Mouse (Mus musculus) erythroid progenitor cell, adult 5-6 weeks (primary cell): ENCODE results near the gene Tspan31. TPM values are rescaled to one million over a fixed set of nuclear protein-coding genes. Genes with fewer than 3 reads are reported as not detected.
A peak's percentile ranks its signal among the peaks of the same experiment; 100 is the strongest.
"Not testable (repeated sequence)": the region's sequence is repeated elsewhere in the genome, so short reads cannot be mapped to it uniquely, and the experiment has no call there.

Experiments
- ATAC-seq: replicated peaks from 2 replicates; pipeline ENCODE4 v1.8.0; 2016; ENCODE audit warnings: moderate number of reproducible peaks, mild to moderate bottlenecking, moderate TSS enrichment, inconsistent platforms; ENCODE audit not compliant: poor library complexity, low FRiP score, severe bottlenecking
- total RNA-seq, 2 experiments: library from RNA; stranded (forward) in 1 of 2; stranded (reverse) in 1 of 2; fragments of 150-400 nt in 1 of 2; fragments of 186-747, 209-891 nt in 1 of 2; gene quantifications; 2 replicates each; pipeline versions ENCODE4 v1.2.3 to v1.2.4; 2015 to 2017; ENCODE audit warnings: low replicate concordance in 2 of 2

Gene Tspan31
- total RNA-seq, 2 experiments from 2014 or later = 6.6 to 18.0 TPM

DNA sequence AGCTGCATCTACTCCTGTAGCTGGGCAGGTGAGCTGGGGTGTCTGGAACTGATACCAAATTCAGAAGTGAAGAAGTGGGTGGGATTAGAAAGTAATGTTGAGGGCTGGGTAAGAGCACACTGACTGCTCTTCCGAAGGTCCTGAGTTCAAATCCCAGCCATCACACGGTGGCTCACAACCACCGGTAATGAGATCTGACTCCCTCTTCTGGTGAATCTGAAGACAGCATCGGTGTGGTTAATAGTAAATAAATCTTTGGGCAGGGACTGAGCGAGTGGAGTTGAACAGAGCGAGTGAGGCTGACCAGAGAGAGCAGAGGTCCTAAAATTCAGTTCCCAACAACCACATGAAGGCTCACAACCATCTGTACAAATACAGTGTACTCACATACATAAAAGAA, 15.6 kb upstream of the Tspan31 start:
- no peak for ATAC-seq

DNA sequence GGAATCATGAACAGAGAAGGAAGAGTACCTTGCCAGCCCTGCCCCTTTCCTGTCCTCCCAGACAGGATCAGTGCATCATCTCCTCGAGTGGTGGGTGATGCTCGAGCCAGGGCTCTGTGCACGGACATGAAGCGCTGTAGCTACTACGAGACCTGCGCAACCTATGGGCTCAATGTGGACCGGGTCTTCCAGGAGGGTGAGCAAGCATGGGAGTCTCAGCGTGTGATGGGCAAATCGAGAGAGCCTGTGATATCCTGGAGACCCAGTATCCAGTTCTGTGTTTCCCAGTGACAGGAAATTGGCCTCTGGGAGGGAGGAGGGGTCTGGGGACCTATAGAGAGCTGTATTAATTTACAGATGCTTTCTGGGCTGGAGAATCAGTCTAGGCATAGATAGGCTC, 15.0 kb upstream of the Tspan31 start:
- no peak for ATAC-seq

DNA sequence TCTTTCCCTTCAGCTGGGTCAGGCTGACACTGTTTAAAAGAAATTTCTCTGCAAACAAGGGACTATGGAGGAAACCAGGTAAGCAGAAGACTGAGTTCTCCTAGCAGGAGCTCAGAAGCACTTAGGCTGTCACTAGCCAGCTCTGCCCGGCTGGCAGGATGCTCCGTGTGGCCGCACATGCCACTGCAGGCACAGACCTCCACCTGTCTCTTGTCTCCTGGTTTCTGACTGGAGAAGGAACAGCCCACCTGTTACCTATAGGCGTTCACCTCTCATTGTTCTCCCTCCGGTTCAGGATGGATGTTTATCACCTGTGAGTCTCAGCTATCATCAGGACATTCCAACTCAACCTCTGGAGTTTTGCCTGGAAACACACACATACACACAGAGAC, 13.8 kb upstream of the Tspan31 start:
- no peak for ATAC-seq

DNA sequence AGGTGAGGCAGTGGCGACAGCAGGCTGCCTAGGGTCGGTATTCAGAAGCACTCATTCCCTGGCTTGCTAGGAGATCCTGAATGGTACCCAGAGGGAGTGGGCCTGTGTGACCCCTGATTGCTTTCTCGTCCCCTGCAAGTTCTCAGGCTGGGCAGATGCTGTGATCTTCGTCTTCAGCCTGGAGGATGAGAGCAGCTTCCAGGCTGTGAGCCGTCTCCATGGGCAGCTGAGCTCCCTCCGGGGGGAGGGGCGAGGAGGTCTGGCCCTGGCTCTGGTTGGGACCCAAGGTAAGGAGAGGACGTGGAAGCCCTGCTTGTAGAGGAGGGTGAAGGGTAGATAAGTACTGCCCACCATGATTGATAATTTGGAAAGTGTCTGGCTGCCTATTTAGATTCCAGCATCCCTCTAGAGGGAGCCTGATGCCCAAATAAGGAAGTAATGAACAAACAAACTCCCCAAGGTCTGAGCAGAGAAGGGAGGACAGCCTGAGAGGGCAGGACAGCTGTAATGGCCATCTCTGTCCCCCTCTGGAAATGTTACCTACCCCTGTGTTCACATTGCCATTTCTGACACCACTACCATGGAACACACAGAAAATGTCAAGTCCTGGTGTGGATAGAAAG, 13.3 kb upstream of the Tspan31 start:
- no peak for ATAC-seq

DNA sequence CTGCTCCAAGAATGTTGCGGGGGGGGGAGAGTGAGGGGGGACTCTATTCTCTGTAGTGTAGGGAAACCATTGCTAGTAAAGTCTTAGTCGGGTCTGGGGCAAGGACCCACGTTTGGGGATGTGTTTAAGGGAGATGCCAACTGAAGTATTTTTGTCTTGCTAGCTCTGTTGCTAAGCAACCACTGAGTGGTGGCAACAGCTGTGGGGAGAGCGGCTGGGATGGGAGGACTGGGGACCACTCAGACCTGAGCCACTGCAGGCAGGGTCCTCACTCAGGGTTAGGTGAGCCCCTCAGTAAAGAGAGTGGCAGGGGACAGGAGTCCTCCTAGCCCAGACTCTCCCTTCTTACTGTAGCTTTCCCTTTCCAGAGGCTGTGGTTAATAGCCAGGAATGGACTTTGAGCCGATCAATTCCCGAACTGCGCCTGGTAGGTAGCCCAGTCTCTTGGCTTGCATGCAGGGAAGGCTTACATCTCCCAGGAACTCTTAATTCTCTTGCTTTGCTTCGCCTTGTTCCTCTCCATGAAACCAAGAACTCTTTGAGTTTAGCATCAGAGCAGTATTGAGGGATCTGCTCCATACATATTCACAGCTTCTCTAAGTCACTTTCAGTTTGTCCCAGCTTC, 12.0 kb upstream of the Tspan31 start:
- no peak for ATAC-seq

DNA sequence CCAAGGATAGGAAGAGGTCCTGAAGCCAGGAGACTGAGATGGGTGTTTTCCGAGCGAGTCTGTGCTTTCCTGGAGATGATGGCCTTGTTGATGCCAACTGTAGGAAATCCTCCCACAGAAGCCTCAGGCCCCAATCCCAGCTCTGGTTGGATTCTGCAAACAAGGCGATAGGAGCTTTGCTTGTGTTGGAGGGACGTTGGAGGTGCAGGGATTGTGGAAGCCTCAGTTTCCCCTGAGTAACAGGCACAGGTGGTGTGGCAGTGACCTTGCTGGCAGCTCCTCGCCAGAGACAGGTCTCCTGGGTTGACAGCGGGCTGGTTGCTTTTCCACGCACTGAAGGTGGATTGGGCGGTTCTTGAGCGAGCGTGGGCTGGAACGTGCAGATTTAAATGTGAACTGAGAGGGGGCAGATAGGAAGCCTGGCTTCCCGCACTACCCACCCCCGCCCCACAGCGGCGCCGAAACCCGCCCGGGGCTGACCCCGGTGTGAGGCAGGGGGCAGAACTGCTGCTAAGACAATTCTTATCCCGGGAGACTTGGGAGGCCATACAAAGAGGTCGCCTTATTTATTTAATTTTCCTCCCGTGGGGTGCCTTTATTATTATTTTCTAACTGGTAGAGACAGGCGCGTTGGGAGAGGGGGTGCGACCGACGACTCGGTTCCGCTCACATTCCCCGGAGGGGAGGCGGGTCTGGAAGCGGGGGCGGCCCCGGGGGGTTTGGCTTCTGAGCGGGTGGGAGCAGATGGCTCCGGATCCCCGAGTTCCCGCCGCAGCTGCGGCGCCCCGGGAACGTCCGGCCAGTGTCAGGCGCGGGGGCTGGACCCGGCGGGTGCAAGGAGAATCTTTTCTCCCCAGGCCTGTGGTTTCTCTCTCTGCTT, 11.1 kb upstream of the Tspan31 start:
- ATAC-seq = no peak

DNA sequence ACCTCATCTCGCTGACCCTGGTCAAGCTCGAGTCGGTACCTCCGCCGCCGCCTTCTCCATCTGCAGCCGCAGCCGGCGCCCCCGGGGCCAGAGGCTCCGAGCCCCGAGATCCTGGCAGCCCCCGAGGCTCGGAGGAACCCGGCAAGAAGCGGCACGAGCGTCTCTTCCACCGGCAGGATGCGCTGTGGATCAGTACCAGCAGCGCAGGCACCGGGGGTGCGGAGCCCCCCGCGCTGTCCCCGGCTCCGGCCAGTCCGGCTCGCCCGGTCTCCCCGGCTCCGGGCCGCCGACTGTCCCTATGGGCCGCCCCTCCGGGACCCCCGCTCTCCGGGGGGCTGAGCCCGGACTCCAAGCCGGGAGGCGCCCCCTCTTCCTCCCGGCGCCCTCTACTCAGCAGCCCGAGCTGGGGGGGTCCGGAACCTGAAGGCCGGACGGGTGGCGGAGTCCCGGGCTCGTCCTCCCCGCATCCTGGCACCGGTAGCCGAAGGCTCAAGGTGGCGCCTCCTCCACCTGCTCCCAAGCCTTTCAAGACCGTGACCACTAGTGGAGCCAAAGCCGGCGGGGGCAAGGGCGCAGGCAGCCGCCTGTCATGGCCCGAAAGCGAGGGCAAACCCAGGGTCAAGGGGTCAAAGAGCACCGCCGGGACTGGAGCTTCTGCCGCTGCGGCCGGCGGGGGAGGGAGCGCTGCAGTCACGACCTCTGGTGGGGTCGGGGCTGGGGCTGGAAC, 9.8 kb upstream of the Tspan31 start:
- ATAC-seq = no peak

DNA sequence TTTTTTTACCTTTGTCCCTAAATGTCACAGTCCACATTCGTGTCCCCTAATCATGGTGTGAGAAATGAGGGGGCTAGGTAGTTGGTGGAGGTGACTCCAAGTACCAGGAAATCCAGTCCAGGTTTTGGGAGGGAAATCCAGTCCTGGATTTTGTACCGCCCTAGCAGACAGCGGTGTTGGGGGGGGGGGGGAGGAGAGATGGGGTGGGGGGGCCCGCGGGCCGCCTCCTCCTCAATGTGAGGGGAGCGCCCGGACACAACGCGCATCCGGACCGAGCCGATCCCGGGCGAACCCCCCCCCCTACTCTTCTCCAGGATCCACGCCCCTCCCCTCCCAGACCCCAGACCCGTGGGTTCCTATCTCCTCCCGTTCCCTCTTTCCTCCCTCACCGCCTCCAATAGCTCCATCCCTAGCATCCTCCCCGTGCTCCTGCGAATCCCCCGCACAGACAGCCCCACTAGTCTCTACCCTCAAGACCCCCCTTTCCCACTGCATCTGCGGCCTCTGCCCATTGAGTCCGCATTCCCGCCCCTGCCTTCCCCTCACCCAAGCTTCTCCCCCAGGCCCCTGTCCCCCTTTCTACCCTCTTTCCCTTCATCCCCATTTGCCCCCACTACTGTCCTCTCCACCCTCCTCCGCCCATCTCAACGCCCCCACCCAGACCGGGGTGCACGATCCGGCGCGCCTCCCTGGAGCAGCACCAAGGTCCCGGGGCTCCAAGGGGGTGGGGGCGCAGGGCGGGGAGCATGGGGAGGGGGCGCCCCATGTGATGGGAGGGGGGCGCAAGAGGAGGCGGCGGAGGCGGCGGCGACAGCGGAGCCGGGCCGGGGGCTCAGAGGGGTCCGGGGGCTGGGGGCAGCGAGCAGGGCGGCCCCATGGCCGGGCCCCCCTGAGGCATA, 8.9 kb upstream of the Tspan31 start:
- no peak for ATAC-seq

DNA sequence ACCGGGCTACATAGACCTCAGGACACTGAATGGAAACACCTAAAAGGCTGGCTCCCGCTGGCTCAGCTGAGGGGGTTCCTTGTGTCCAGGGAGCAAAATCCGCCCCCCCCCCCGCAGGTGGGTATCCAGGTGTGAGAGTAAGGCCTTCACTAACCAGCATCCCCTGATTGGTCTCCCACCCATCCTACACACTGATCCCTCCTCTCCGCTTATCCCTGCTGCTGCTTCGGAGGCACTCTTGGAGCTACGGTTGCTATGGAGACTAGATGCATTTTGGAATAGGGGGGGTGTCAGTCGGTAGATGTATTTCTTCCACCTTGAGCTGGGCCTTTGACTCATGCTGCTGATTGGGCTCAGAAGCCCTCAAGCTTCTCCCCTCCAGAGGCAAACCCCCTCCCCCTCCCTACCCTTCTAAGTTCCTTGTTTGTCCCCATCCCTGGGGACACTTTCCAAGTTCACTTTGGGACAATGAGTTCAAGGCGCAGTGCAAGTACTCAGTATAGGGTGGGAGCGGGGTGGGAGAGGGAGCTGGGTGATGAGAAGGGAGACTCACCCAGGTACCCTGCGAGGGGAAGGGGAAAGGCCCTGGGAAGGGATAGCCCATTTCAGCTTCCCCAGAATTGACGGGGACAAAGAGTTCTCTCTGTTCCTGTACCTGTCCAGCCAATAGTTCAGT, 8.1 kb upstream of the Tspan31 start:
- no peak for ATAC-seq

DNA sequence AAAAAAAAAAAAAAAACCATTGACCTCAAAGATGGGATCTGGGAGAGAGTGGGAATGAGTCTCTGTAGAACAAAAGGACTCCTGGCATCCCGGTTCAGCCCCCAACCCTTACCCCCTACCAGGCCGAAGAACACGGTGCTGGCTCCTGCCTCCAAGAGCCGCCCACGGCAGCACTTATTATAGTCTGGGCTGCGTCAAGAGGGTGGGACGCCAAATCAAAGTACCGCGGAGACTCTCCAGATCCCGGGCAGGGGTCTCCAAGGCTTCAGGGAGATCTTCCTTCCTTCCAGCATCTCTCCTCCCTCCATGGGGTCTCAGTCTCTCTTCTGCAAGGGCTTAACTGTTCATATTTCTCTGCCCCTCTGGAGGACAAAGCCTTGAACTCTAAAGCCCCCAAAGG, 7.5 kb upstream of the Tspan31 start:
- ATAC-seq = no peak

DNA sequence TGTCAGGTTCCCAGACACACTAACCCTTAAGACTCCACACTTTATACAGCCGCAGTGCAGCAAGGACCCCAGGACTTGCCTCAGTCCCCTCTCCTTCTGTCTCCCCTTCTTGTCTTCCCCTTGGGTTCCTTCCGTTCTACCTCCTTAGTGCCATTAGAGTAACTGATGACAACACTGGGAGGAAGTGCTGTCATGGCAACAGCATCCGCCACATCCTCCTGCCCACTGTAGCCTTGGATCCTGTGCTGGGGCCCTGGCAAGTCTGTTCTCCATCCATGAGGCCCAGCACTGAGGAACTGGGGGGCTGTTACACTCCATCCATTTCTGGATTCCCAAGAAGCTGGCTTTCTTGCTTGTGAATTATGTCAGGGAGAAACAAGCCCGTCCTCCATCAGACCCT, 6.0 kb upstream of the Tspan31 start:
- ATAC-seq = no peak

DNA sequence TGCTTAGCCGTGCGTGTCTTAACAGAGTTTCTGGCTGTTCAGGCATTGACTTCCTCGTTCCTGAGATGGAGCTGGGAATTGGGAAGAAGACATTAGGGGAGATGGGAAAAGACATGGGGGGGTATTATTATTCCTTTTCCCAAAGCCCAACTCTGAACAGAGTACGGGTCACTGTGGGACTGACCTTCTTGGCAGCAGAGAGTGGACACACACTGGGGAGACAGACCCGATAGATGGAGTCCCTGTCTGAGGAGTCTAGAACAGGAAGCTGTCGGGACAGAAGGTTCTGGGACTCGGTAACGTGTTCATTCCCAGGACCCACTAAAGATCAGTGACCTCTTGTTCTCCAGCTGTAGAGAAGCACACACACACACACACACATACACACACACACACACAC, 5.6 kb upstream of the Tspan31 start:
- ATAC-seq = no peak

DNA sequence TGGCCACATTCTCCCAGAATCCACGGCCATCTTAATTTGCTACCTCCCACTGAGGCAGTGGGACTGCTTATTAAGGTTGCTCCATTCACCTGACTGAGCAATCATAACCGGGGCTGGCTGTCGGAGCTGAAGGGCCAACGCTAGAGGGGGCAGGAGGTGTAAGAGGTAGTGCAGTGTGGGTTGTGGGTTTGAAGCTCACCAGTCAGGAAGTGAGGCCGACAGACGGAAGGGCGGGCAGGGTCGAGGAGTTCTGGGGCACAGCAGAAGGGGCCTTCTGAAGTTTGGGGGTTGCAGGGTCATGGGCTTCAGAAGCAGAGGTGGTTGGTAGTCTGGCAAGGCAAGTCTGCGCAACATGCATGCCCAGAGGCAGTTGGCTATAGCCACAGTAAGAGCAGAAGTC, 5.0 kb upstream of the Tspan31 start, which contains the start of gene Agap2:
Gene Agap2 (plus strand): TSS at position 205 of the 400 bp plus-strand sequence.
- ATAC-seq = no peak

DNA sequence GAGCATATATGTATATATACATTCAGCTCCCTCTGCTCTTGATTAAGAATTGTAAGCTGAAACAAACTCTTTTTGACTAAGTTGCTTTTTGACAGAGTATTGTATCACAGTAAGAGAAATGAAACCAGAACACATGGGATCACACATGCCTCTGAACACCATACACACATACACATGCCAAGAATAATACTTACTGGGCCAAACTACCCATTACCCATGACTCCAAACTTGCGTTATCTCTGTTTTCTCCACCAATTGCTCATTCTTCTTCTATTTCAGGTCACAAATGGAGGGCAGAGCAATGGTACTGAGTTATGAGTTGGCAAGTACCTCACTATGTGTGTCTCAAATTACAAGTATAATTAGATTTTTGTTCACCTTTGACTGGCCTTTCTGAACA, 3.9 kb upstream of the Tspan31 start:
- ATAC-seq = no peak

DNA sequence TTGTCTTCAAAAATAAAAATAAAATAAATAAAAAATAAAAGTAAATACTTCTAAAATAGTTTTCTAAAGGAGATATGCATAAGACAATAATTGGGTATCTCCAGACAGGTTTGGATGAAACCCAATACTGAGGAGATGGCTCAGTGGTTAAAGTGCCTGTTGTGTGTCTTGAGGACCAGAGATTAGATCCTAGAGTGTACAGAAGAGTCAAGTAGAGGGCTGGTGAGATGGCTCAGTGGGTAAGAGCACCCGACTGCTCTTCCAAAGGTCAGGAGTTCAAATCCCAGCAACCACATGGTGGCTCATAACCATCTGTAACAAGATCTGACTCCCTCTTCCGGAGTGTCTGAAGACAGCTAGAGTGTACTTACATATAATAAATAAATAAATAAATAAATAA, 2.9 kb upstream of the Tspan31 start:
- ATAC-seq = not testable (repeated sequence)

DNA sequence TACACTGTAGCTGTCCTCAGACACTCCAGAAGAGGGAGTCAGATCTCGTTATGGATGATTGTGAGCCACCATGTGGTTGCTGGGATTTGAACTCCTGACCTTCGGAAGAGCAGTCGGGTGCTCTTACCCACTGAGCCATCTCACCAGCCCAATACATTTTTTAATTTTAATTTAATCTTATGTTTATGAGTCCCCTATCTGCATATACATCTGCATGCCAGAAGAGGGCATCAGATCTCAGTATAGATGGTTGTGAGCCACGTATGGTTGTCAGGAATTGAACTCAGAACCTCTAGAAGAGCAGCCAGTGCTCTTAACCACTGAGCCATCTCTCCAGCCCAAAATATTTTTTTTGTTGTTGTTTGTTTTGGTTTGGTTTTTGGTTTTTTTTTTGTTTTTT, 2.2 kb upstream of the Tspan31 start:
- ATAC-seq = not testable (repeated sequence)

DNA sequence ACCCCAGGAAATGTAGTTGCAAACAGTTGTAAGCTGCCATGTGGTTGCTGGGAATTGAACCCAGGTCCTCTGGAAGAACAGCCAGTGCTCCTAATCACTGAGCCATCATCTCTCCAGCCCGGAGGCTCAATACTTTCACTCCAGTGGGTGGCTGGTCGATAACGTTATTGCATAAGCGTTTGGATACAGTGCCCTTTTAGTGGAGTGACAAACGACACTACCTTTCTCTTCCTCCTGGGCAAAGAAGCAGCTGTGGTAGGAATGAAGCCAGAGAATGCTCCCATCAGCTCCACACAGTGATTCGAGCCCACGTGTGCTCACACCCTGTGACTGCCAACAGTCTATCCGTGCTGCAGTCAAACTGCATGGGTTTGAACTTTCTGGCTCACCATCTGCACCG, 1.1 kb upstream of the Tspan31 start:
- ATAC-seq = no peak

DNA sequence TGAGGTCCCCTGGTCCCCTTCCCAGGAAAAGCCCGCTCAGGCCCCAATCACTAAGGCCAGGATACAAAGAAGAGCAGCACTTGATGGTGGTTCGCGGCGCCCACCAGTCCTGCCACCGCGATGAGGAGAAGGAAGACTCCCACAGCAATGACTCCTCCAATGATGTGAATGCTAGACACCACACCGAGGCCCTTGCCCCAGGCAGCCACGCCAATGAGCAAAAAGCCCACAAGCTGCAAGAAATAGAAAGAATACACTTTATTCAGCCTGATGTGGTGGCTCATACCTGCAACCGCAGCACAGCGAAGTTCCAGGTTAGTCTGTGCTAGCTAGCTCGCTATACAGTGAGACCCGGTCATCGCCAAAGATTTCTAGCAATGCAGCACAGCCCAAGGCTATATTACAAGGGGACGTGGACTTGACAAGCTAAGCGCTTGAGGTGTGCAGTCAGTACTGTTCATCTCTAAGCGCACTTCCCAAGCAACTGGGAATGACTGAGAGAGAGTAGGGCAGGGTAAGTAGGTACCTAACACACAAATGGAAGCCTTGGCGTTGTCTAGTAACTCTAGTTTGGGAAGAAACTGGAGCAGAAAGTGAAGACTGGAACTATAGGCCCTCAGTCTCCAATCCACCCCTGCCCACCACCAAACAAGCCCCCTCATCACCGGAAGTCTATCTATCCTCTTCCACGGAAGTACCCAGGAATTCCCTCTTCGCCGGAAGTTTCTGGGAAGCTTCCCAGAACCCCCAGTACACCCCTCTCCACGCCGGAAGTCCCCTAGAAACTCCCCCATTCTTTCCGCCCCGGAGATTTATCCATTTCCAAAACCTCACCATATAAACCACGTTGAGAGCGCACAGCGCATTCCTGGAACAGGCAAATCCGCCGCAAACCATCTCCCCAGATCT, 529 bp downstream of the Tspan31 start:
- 0 out of 2 replicates have a peak, but pooled peaks have one; percentile 8 for ATAC-seq
